Mouse (Mus musculus) kidney, embryonic 14.5 days (tissue): ENCODE measurements around the gene Rptor. TPM values are rescaled to one million over a fixed set of nuclear protein-coding genes. Genes with fewer than 3 reads are reported as not detected.

Experiments used
- ATAC-seq: fragments of 200-750 bp; cut with Nextera tagmentation; 2 replicates; pipeline ENCODE4 v1.8.0; 2017; ENCODE audit warnings: moderate number of reproducible peaks, mild to moderate bottlenecking, moderate TSS enrichment, moderate library complexity; ENCODE audit not compliant: low FRiP score, low TSS enrichment
- H3K27ac ChIP-seq: fragments of 300-500 bp; sonication (generic); 2 replicates; pipeline ENCODE4 v1.5.1; 2014; ENCODE audit warnings: low read depth, mild to moderate bottlenecking, low read length, moderate library complexity, mixed read lengths
- H3K27me3 ChIP-seq: fragments of 300-500 bp; sonication (generic); 2 replicates; pipeline ENCODE4 v1.6.1; 2014; ENCODE audit warnings: mild to moderate bottlenecking, low read length; ENCODE audit not compliant: control insufficient read depth, insufficient read depth
- H3K36me3 ChIP-seq: fragments of 300-500 bp; sonication (generic); 2 replicates; pipeline ENCODE4 v1.6.1; 2014; ENCODE audit warnings: low read length, mixed read lengths; ENCODE audit not compliant: control insufficient read depth, insufficient read depth
- H3K4me1 ChIP-seq: fragments of 300-500 bp; sonication (generic); 2 replicates; pipeline ENCODE4 v1.6.1; 2014; ENCODE audit warnings: low read length, mixed read lengths; ENCODE audit not compliant: control insufficient read depth, insufficient read depth
- H3K4me2 ChIP-seq: fragments of 300-500 bp; sonication (generic); replicated peaks from 2 replicates; pipeline ENCODE4 v1.6.1; 2014; ENCODE audit warnings: low read depth, mild to moderate bottlenecking, low read length
- H3K4me3 ChIP-seq: fragments of 300-500 bp; sonication (generic); 2 replicates; pipeline ENCODE4 v1.5.1; 2014; ENCODE audit warnings: mild to moderate bottlenecking, low read length
- H3K9ac ChIP-seq: fragments of 300-500 bp; sonication (generic); 2 replicates; pipeline ENCODE4 v1.6.1; 2014; ENCODE audit warnings: low read depth, mild to moderate bottlenecking, low read length, moderate library complexity
- H3K9me3 ChIP-seq: fragments of 300-500 bp; sonication (generic); 2 replicates; pipeline ENCODE4 v1.6.1; 2016; ENCODE audit warnings: low read length; ENCODE audit not compliant: control insufficient read depth
- WGBS: fragments of 180-500 bp; shearing (Covaris S2); extraction: QIAGEN DNeasy Blood & Tissue Kit; methylation state at CpG from one replicate; pipeline ENCODE4 v1.1.7; 2014; 5-methylcytosine and 5-hydroxymethylcytosine counted together
- polyA plus RNA-seq: library from polyadenylated mRNA; unstranded; fragments of >200 nt; fragmentation: Nextera tagmentation; extraction: Ambion mirVana; gene quantifications from 2 replicates; pipeline ENCODE4 v1.2.1, GENCODE M21; 2014

Rptor gene
- polyA plus RNA-seq, 1 experiment from 2014 or later, result 15.7 TPM

GRCm38 (mm10) chr11:119630329-119630728 lies 27.6 kb downstream of the Rptor start:
- no peak overlapping the region for H3K27ac ChIP-seq
- 80% methylated on average over 5 of the region's 5 CpGs for WGBS
- H3K4me3 ChIP-seq, result no peak overlapping the region
- no peak overlapping the region for H3K9ac ChIP-seq
- H3K27me3 ChIP-seq, result no peaks in the 10 kb centered on the region
- no peak for ATAC-seq
- H3K36me3 ChIP-seq, result no peaks in the 10 kb centered on the region
- H3K4me1 ChIP-seq, result peaks cover 16% of the 10 kb centered on the region; the same call in 1 of the 2 replicates
- no peak overlapping the region for H3K4me2 ChIP-seq
- no peaks in the 10 kb centered on the region for H3K9me3 ChIP-seq

- H3K27ac ChIP-seq, result no peak overlapping the region
- H3K9ac ChIP-seq, result no peak overlapping the region
- H3K9me3 ChIP-seq, result no peaks in the 10 kb centered on the region
- no peaks in the 10 kb centered on the region for H3K36me3 ChIP-seq
- ATAC-seq, result peak; percentile 60; the same call in 1 of the 2 replicates
- no peak overlapping the region for H3K4me3 ChIP-seq
- H3K27me3 ChIP-seq, result no peaks in the 10 kb centered on the region
- peaks cover 14% of the 10 kb centered on the region; the same call in 1 of the 2 replicates for H3K4me1 ChIP-seq
- WGBS, result 22% methylated on average over 3 of the region's 3 CpGs
- no peak overlapping the region for H3K4me2 ChIP-seq
These were observed 28.6 kb downstream of the Rptor start for GRCm38 (mm10) chr11:119631222-119631870.

DNA sequence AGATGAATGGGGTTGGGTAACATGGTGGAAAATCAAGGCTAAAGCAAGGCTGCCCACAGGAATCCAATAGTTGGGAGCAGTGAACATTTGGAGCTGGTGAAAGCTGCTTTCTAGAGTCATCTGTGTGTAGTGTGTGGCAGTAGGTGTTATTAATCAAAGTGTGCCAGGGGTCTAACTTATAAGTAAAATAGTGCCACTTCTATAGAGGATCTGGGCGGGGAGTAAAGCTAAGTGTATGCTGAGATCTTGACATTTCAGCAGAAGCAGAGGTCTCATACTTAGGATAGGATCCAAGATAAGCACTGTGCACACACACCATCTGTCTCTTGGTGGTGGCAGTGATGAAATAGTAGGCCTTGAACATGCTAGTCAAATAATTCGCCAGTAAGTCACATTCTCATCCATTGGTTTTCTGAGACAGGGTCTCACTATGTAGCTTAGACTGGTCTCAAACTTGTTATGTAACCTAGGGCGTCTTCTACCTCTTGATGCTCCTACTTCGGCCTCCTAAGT lies 33.7 kb downstream of the Rptor start:
- H3K27me3 ChIP-seq, result no peaks in the 10 kb centered on the region
- WGBS, result 82% methylated on average over 4 of the region's 4 CpGs
- no peak for ATAC-seq
- no peaks in the 10 kb centered on the region for H3K36me3 ChIP-seq
- H3K9ac ChIP-seq, result no peak overlapping the region
- H3K9me3 ChIP-seq, result no peaks in the 10 kb centered on the region
- no peak overlapping the region for H3K4me3 ChIP-seq
- no peak overlapping the region for H3K4me2 ChIP-seq
- no peak overlapping the region for H3K27ac ChIP-seq
- H3K4me1 ChIP-seq, result peaks cover 16% of the 10 kb centered on the region

- Histone ChIP-seq H3K27me3 (no peaks in the 10 kb centered on the region), H3K4me1 (peaks cover 15% of the 10 kb centered on the region), H3K36me3 (no peaks in the 10 kb centered on the region), H3K9ac (no peak overlapping the region), H3K4me3 (no peak overlapping the region), H3K9me3 (no peaks in the 10 kb centered on the region), H3K4me2 (no peak overlapping the region; the same call in 1 of the 2 replicates), H3K27ac (no peak overlapping the region)
- 46% methylated on average over 6 of the region's 6 CpGs for WGBS
- ATAC-seq, result peak; percentile 81
These were observed 34.8 kb downstream of the Rptor start for GRCm38 (mm10) chr11:119637519-119637918.

GRCm38 (mm10) chr11:119640491-119640890 lies 37.8 kb downstream of the Rptor start:
- H3K27ac ChIP-seq, result no peak overlapping the region
- H3K9ac ChIP-seq, result no peak overlapping the region
- H3K4me2 ChIP-seq, result no peak overlapping the region
- no peaks in the 10 kb centered on the region for H3K9me3 ChIP-seq
- H3K27me3 ChIP-seq, result no peaks in the 10 kb centered on the region
- no peaks in the 10 kb centered on the region for H3K36me3 ChIP-seq
- ATAC-seq, result no peak
- no peak overlapping the region for H3K4me3 ChIP-seq
- 79% methylated on average over 9 of the region's 9 CpGs for WGBS
- H3K4me1 ChIP-seq, result peaks cover 13% of the 10 kb centered on the region

DNA sequence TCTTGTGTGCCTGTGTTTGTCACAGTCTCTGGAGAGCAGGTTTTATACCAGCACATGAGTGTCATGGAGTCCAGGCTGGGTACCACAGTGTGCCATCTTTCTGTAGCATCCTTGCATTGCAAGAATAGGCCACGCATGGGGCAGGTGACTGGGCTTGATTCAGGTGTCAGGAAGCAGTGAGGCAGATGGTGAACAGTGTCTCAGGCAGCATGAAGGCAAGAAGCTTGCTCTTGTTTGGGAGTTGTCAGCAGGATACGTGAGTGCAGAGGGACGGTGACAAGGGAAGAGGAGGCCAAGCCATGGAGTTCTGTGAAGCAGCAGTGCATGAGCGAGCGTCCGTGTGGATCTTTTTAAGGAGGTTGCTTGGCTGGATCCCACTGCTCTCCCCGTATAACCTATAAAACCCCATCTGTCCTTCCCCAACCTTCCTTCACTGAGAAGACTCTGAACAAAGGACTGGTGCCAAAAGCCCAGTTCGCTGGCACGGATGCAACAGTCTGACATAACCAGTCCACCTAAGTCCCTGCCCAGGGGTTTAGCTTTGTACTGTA lies 39.2 kb downstream of the Rptor start:
- H3K27ac ChIP-seq, result no peak overlapping the region
- H3K4me2 ChIP-seq, result no peak overlapping the region
- ATAC-seq, result no peak
- no peaks in the 10 kb centered on the region for H3K36me3 ChIP-seq
- no peaks in the 10 kb centered on the region for H3K9me3 ChIP-seq
- H3K9ac ChIP-seq, result no peak overlapping the region; the same call in 1 of the 2 replicates
- H3K4me3 ChIP-seq, result no peak overlapping the region
- no peaks in the 10 kb centered on the region for H3K27me3 ChIP-seq
- peaks cover 7% of the 10 kb centered on the region for H3K4me1 ChIP-seq
- WGBS, result 77% methylated on average over 9 of the region's 9 CpGs

- Histone ChIP-seq H3K4me1 (peaks cover 7% of the 10 kb centered on the region; the same call in 1 of the 2 replicates), H3K36me3 (no peaks in the 10 kb centered on the region), H3K9me3 (no peaks in the 10 kb centered on the region), H3K27ac (no peak overlapping the region), H3K4me2 (no peak overlapping the region), H3K4me3 (no peak overlapping the region), H3K9ac (no peak overlapping the region), H3K27me3 (no peaks in the 10 kb centered on the region)
- WGBS, result 88% methylated on average over 7 of the region's 7 CpGs
- no peak for ATAC-seq
These were observed 40.6 kb downstream of the Rptor start for GRCm38 (mm10) chr11:119643347-119643746.

DNA sequence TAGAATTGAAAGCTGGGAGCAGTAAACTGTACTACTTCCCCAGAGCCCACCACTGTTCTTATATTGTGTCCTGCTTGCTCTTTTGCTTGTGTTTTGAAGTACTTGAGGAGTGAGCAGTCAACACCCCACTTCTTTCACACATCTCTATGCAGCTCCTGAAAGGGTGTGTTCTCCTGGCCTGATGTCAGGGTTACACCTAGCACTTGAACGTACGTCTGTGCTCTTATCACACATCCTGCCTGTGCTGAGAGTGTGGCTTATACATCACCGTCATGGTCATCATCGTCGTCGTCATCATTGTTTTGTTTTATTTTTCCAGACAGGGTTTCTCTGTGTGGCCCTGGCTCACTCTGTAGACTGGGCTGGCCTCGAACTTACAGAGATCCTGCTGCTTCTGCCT lies 41.4 kb downstream of the Rptor start:
- WGBS, result 77% methylated on average over 7 of the region's 7 CpGs
- Histone ChIP-seq H3K36me3 (no peaks in the 10 kb centered on the region), H3K9ac (no peak overlapping the region), H3K27ac (no peak overlapping the region), H3K9me3 (no peaks in the 10 kb centered on the region), H3K4me1 (0 out of 2 replicates have a peak, but pooled peaks cover 10% of the 10 kb centered on the region), H3K4me3 (no peak overlapping the region), H3K4me2 (no peak overlapping the region), H3K27me3 (no peaks in the 10 kb centered on the region)
- ATAC-seq, result no peak

- Histone ChIP-seq H3K4me3 (no peak overlapping the region), H3K4me2 (no peak overlapping the region), H3K36me3 (no peaks in the 10 kb centered on the region), H3K4me1 (0 out of 2 replicates have a peak, but pooled peaks cover 10% of the 10 kb centered on the region), H3K27ac (no peak overlapping the region), H3K9ac (no peak overlapping the region), H3K9me3 (no peaks in the 10 kb centered on the region), H3K27me3 (no peaks in the 10 kb centered on the region)
- ATAC-seq, result no peak
- WGBS, result 66% methylated on average over 14 of the region's 14 CpGs
These were observed 42.1 kb downstream of the Rptor start for GRCm38 (mm10) chr11:119644612-119645379.
